Mouse (Mus musculus): Measurements from ENCODE around the gene Uap1.
"Not testable (repeated sequence)": the region's sequence is repeated elsewhere in the genome, so short reads cannot be mapped to it uniquely, and the experiment has no call there.

The Uap1 gene

GRCm38 (mm10) chr1:170130962-170131361, 43.8 kb downstream of the Uap1 start:
- in situ Hi-C loops (cut with MboI, MseI): loop anchor here (25.0 kb wide), 1 partner anchor 594 kb away; the partner anchor contains the start of gene Nuf2

- in situ Hi-C loops (cut with MboI, MseI): loop anchor here (25.0 kb wide), 1 partner anchor 587 kb away; the partner anchor contains the start of gene Nuf2
Observed at GRCm38 (mm10) chr1:170124644-170125043, 50.1 kb downstream of the Uap1 start.

GRCm38 (mm10) chr1:170113616-170114015, 61.1 kb downstream of the Uap1 start:
- in situ Hi-C loops (cut with MboI, MseI): no loop called here

GRCm38 (mm10) chr1:170112261-170112660, 62.5 kb downstream of the Uap1 start:
- in situ Hi-C loops (cut with MboI, MseI): no loop called here

GRCm38 (mm10) chr1:170111651-170112226, 63.0 kb downstream of the Uap1 start:
- in situ Hi-C loops (cut with MboI, MseI): no loop called here

GRCm38 (mm10) chr1:170110516-170111332, 64.0 kb downstream of the Uap1 start, which contains the start of gene Ddr2:
Gene Ddr2, minus strand, starts transcription at chr1:170110762.
- in situ Hi-C loops (cut with MboI, MseI): no loop called here

- in situ Hi-C loops (cut with MboI, MseI): no loop called here
Observed at GRCm38 (mm10) chr1:170109776-170110515, 64.8 kb downstream of the Uap1 start.

GRCm38 (mm10) chr1:170102814-170103213, 71.9 kb downstream of the Uap1 start:
- in situ Hi-C loops (cut with MboI, MseI): not testable (repeated sequence)
